Mouse (Mus musculus) limb, embryonic 14.5 days (tissue): Measurements from ENCODE around the gene Mogs. TPM values are rescaled to one million over a fixed set of nuclear protein-coding genes. Genes with fewer than 3 reads are reported as not detected.

Source experiments
- ATAC-seq: fragments of 200-750 bp; cut with Nextera tagmentation; 2 replicates; pipeline ENCODE4 v1.8.0; 2017; ENCODE audit warnings: low read depth, moderate number of reproducible peaks, moderate TSS enrichment; ENCODE audit not compliant: low FRiP score
- DNase-seq: peaks from one replicate; pipeline ENCODE4 v3.0.0-alpha.2; 2015; ENCODE audit warnings: low spot score
- H3K27ac ChIP-seq: fragments of 300-500 bp; sonication (generic); replicated peaks from 2 replicates; pipeline ENCODE4 v1.5.1; 2014; ENCODE audit warnings: low read depth, mild to moderate bottlenecking, low read length, moderate library complexity, mixed read lengths
- H3K27me3 ChIP-seq: fragments of 300-500 bp; sonication (generic); 2 replicates; pipeline ENCODE4 v1.6.1; 2014; ENCODE audit warnings: low read length, mixed read lengths; ENCODE audit not compliant: control insufficient read depth, insufficient read depth
- H3K36me3 ChIP-seq: fragments of 300-500 bp; sonication (generic); 2 replicates; pipeline ENCODE4 v1.6.1; 2014; ENCODE audit warnings: mild to moderate bottlenecking, low read length, moderate library complexity, mixed read lengths; ENCODE audit not compliant: control insufficient read depth, insufficient read depth
- H3K4me1 ChIP-seq: fragments of 300-500 bp; sonication (generic); 2 replicates; pipeline ENCODE4 v1.6.1; 2014; ENCODE audit warnings: antibody characterized with exemption, low read length, mixed read lengths; ENCODE audit not compliant: control insufficient read depth, insufficient read depth
- H3K4me2 ChIP-seq: fragments of 300-500 bp; sonication (generic); replicated peaks from 2 replicates; pipeline ENCODE4 v1.6.1; 2014; ENCODE audit warnings: low read depth, mild to moderate bottlenecking, low read length, moderate library complexity; ENCODE audit not compliant: severe bottlenecking
- H3K4me3 ChIP-seq: fragments of 300-500 bp; sonication (generic); replicated peaks from 2 replicates; pipeline ENCODE4 v1.5.1; 2014; ENCODE audit warnings: low read length
- H3K9ac ChIP-seq: fragments of 300-500 bp; sonication (generic); 2 replicates; pipeline ENCODE4 v1.6.1; 2014; ENCODE audit warnings: mild to moderate bottlenecking, low read depth, low read length, moderate library complexity; ENCODE audit not compliant: severe bottlenecking
- H3K9me3 ChIP-seq: fragments of 300-500 bp; sonication (generic); 2 replicates; pipeline ENCODE4 v1.6.1; 2016; ENCODE audit warnings: low read length; ENCODE audit not compliant: control insufficient read depth
- POLR2A ChIP-seq: fragments of 200-500 bp; IDR thresholded peaks from 2 replicates; pipeline ENCODE4 v1.8.0; 2012; ENCODE audit warnings: inconsistent platforms, mild to moderate bottlenecking, moderate library complexity, borderline replicate concordance; ENCODE audit not compliant: insufficient read depth, insufficient read length; ENCODE audit errors: extremely low read depth
- WGBS: fragments of 180-500 bp; shearing (Covaris S2); extraction: QIAGEN DNeasy Blood & Tissue Kit; methylation state at CpG from one replicate; pipeline ENCODE4 v1.1.7; 2014; 5-methylcytosine and 5-hydroxymethylcytosine counted together
- polyA plus RNA-seq, 2 experiments: library from polyadenylated mRNA; depleted of rRNA in 1 of 2; stranded (reverse) in 1 of 2; unstranded in 1 of 2; fragments of >200 nt; fragmentation: Nextera tagmentation in 1 of 2; extraction: Ambion mirVana in 1 of 2; gene quantifications; 2 replicates each; pipeline versions ENCODE4 v1.2.1 to v1.2.3; 2012 to 2014

Gene Mogs
- polyA plus RNA-seq, 2 experiments, result 50.9 to 95.2 TPM

DNA sequence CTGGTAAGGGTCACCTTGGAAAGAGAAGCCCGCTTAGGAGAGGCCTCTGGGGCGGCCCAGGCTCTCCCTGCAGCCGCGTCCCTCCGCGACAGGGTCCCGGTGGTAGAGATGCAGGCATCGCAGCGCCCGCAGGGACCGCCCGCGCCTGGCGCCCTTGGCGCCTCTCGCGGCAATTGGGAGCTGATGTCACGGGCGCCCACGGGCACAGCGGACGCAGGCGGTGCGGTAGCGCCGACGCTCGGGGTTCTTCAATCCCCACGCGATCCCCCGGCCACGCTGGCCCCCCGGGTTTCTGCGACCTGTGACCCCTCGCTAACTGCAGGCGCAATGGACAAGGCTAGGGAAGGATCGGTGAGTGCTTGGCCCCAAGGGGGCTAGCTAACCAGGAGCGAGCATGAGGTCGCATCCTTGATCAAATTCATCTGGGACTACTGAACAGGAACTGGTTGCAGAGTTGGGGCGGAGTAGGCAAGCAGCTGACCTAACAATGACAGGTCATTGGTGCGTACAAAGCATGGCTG is 27.0 kb downstream of the Mogs start:
- H3K27ac ChIP-seq, result no peak overlapping the region
- H3K9ac ChIP-seq, result peak overlapping the region; percentile 51
- no peak for ATAC-seq
- no peak for DNase-seq
- H3K27me3 ChIP-seq, result no peaks in the 10 kb centered on the region
- H3K4me2 ChIP-seq, result peak overlapping the region; percentile 55
- peak overlapping the region; percentile 23 for H3K4me3 ChIP-seq
- peaks cover 37% of the 10 kb centered on the region for H3K4me1 ChIP-seq
- WGBS, result 8% methylated on average over 33 of the region's 41 CpGs
- no peak for TF ChIP-seq POLR2A
- no peaks in the 10 kb centered on the region for H3K9me3 ChIP-seq
- H3K36me3 ChIP-seq, result peaks cover 27% of the 10 kb centered on the region

DNA sequence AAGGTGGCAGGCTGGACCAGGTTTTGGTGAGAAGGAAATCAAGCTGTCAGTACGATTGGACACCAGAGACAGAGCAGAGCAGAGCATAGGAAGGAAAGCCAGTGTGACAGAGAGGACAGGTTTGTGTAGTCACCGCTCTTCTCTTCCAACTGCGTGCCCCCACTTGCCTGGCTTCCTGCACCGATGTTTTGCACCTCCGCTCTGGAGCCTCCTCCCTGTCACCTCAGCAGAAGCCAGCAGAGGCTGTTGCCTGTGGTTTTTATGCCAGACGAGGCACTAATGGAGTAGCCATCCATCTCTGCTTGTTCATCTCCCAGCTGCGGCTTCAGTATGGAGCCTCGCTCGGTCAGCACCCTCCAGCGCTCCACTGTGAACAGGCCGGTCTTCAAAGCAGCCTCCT is 27.6 kb downstream of the Mogs start:
- DNase-seq (no peak), ATAC-seq (no peak)
- no peak for TF ChIP-seq POLR2A
- Histone ChIP-seq H3K9me3 (no peaks in the 10 kb centered on the region), H3K36me3 (peaks cover 33% of the 10 kb centered on the region), H3K27ac (no peak overlapping the region), H3K9ac (0 out of 2 replicates have a peak overlapping the region, but pooled peaks have one; percentile 28), H3K4me2 (no peak overlapping the region; the same call in 1 of the 2 replicates), H3K4me3 (no peak overlapping the region), H3K4me1 (peaks cover 36% of the 10 kb centered on the region), H3K27me3 (no peaks in the 10 kb centered on the region)
- WGBS, result 48% methylated on average over 11 of the region's 11 CpGs

DNA sequence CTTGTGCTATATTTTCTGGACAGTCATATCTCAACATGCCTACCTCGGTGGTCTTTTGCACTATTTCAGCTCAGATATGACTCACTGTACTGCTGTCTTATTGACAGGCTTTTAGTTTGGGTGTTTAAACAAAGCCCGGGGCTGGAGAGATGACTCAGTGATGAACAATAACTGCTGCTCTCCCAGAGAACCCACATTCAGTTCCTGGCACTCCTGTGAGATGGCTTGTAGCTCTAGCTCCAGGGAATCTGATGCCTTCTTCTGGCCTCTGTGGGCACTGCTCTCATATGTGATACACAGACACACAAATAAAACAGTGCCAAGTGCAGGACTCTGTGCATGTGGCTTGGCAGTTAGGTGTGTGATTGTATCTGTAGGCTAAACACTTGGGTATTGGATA is 29.9 kb downstream of the Mogs start:
- no peak for ATAC-seq
- H3K4me1 ChIP-seq, result peaks cover 15% of the 10 kb centered on the region
- peaks cover 53% of the 10 kb centered on the region for H3K36me3 ChIP-seq
- no peak for DNase-seq
- no peak overlapping the region for H3K27ac ChIP-seq
- no peaks in the 10 kb centered on the region for H3K27me3 ChIP-seq
- TF ChIP-seq POLR2A, result no peak
- H3K9ac ChIP-seq, result no peak overlapping the region
- no peak overlapping the region for H3K4me2 ChIP-seq
- H3K9me3 ChIP-seq, result no peaks in the 10 kb centered on the region
- no peak overlapping the region for H3K4me3 ChIP-seq
- 85% methylated on average over 2 of the region's 2 CpGs for WGBS

DNA sequence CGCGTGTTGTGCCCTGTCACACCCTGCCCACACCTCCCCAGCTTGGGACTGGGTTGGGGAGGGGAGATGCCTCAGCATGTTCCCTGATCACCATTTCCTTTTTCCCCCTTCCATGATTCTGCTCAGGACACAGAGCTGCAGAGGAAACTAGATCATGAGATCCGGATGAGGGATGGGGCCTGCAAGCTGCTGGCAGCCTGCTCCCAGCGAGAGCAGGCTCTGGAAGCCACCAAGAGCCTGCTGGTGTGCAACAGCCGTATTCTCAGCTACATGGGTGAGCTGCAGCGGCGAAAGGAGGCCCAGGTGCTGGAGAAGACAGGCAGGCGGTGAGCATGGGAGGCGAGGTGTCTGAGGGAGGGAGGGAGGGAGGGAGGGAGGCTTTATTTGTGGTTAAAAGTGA is 30.5 kb downstream of the Mogs start:
- Histone ChIP-seq H3K4me2 (no peak overlapping the region), H3K4me3 (no peak overlapping the region), H3K27me3 (no peaks in the 10 kb centered on the region), H3K4me1 (peaks cover 15% of the 10 kb centered on the region), H3K9me3 (no peaks in the 10 kb centered on the region), H3K36me3 (peaks cover 59% of the 10 kb centered on the region), H3K9ac (peak overlapping the region; percentile 25; the same call in 1 of the 2 replicates), H3K27ac (no peak overlapping the region)
- 54% methylated on average over 8 of the region's 9 CpGs for WGBS
- ATAC-seq (no peak), DNase-seq (no peak)
- TF ChIP-seq POLR2A, result no peak

DNA sequence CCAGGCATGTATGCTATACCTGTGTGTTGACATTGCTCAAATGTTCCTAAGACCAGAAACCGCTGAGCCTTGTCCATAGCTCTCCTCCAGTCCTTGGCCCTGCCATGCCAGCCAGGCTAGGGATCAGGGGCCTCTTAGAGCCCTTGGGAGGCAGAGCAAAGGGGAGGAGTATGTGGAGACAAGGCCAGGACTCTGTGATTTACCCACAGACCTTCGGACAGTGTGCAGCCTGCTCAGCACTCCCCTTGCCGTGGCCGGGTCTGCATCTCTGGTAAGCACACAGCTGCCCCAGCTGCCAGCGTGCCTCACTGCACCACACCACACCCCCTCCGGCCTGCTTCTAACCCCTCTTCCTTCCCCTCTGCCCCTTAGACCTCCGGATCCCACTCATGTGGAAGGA is 32.0 kb downstream of the Mogs start:
- Histone ChIP-seq H3K4me1 (peaks cover 6% of the 10 kb centered on the region), H3K27me3 (no peaks in the 10 kb centered on the region), H3K4me3 (no peak overlapping the region), H3K4me2 (no peak overlapping the region), H3K27ac (no peak overlapping the region), H3K9me3 (no peaks in the 10 kb centered on the region), H3K36me3 (peaks cover 72% of the 10 kb centered on the region), H3K9ac (no peak overlapping the region)
- WGBS, result 52% methylated on average over 6 of the region's 7 CpGs
- TF ChIP-seq POLR2A, result no peak
- ATAC-seq (no peak), DNase-seq (no peak)
